Mouse (Mus musculus): ENCODE measurements around the gene Gtf2f1.

Gene Gtf2f1

GRCm38 (mm10) chr17:57007137-57007905, 3.8 kb downstream of the Gtf2f1 start:
- no peak for DNase-seq (ENCODE audit: extremely low read depth, low read depth)

GRCm38 (mm10) chr17:57003994-57004393, 7.1 kb downstream of the Gtf2f1 start:
- peak; percentile 32 for DNase-seq (ENCODE audit: extremely low read depth, low read depth)

GRCm38 (mm10) chr17:57001228-57001627, 9.9 kb downstream of the Gtf2f1 start:
- DNase-seq (ENCODE audit: extremely low read depth, low read depth) = no peak

- DNase-seq (ENCODE audit: extremely low read depth, low read depth) = no peak
Measured at GRCm38 (mm10) chr17:56999968-57000609, 11.0 kb downstream of the Gtf2f1 start, which contains the start of gene Pspn. Pspn (minus strand) TSS chr17:57000018.

- no peak for DNase-seq (ENCODE audit: extremely low read depth, low read depth)
Measured at GRCm38 (mm10) chr17:56999414-56999813, 11.7 kb downstream of the Gtf2f1 start.

GRCm38 (mm10) chr17:56997029-56997667, 13.9 kb downstream of the Gtf2f1 start, which contains the start of gene Alkbh7:
Alkbh7 (plus strand) TSS chr17:56997339.
- DNase-seq (ENCODE audit: extremely low read depth, low read depth) = peak; percentile 98

- DNase-seq (ENCODE audit: extremely low read depth, low read depth) = no peak
Measured at GRCm38 (mm10) chr17:56996506-56996905, 14.6 kb downstream of the Gtf2f1 start.

GRCm38 (mm10) chr17:56995046-56995445, 16.0 kb downstream of the Gtf2f1 start:
- no peak for DNase-seq (ENCODE audit: extremely low read depth, low read depth)

GRCm38 (mm10) chr17:56990966-56991365, 20.1 kb downstream of the Gtf2f1 start:
- DNase-seq (ENCODE audit: extremely low read depth, low read depth) = no peak

- peak; percentile 96 for DNase-seq (ENCODE audit: extremely low read depth, low read depth)
Measured at GRCm38 (mm10) chr17:56990115-56990746, 20.9 kb downstream of the Gtf2f1 start, which contains the start of gene Clpp. Clpp (plus strand) TSS chr17:56990305.

GRCm38 (mm10) chr17:56989467-56990114, 21.5 kb downstream of the Gtf2f1 start:
- peak; percentile 84 for DNase-seq (ENCODE audit: extremely low read depth, low read depth)

- DNase-seq (ENCODE audit: extremely low read depth, low read depth) = no peak
Measured at GRCm38 (mm10) chr17:56988921-56989430, 22.1 kb downstream of the Gtf2f1 start.

GRCm38 (mm10) chr17:56988441-56988840, 22.6 kb downstream of the Gtf2f1 start:
- no peak for DNase-seq (ENCODE audit: extremely low read depth, low read depth)

GRCm38 (mm10) chr17:56986105-56986805, 24.8 kb downstream of the Gtf2f1 start:
- DNase-seq (ENCODE audit: extremely low read depth, low read depth) = no peak

- no peak for DNase-seq (ENCODE audit: extremely low read depth, low read depth)
Measured at GRCm38 (mm10) chr17:56985656-56986055, 25.4 kb downstream of the Gtf2f1 start.

GRCm38 (mm10) chr17:56984886-56985285, 26.2 kb downstream of the Gtf2f1 start:
- no peak for DNase-seq (ENCODE audit: extremely low read depth, low read depth)

GRCm38 (mm10) chr17:56982013-56982412, 29.1 kb downstream of the Gtf2f1 start, which contains the start of gene Acer1:
Acer1 (minus strand) TSS chr17:56982126.
- no peak for DNase-seq (ENCODE audit: extremely low read depth, low read depth)

GRCm38 (mm10) chr17:56981049-56981448, 30.0 kb downstream of the Gtf2f1 start:
- no peak for DNase-seq (ENCODE audit: extremely low read depth, low read depth)

GRCm38 (mm10) chr17:56979524-56979923, 31.6 kb downstream of the Gtf2f1 start:
- no peak for DNase-seq (ENCODE audit: extremely low read depth, low read depth)
